Mouse (Mus musculus) G1E (cell line): ENCODE measurements at regions not wholly inside any gene's neighbourhood (a gene's known extent, or its start where the extent isn't known, plus 50 kb on each side); places are given as distances from the start of the nearest gene placed in this dataset.

Experiments used
- CTCF ChIP-seq: IDR thresholded peaks from 2 replicates; pipeline ENCODE4 v1.5.1; 2012; ENCODE audit warnings: low read depth, low read length, inconsistent platforms, mixed read lengths
- GATA1 ChIP-seq: IDR thresholded peaks from 2 replicates; pipeline ENCODE4 v1.6.1; 2012; ENCODE audit warnings: borderline replicate concordance, low read length, inconsistent platforms, mixed read lengths
- GATA2 ChIP-seq: IDR thresholded peaks from 2 replicates; pipeline ENCODE4 v1.6.1; 2012; ENCODE audit warnings: low read depth, low read length, inconsistent platforms, borderline replicate concordance
- POLR2AphosphoS5 ChIP-seq: IDR thresholded peaks from 2 replicates; pipeline ENCODE4 v1.6.1; 2012; ENCODE audit warnings: low read depth, low read length, inconsistent platforms; ENCODE audit not compliant: insufficient replicate concordance
- TAL1 ChIP-seq: conservative IDR thresholded peaks from 2 replicates; pipeline ENCODE4 v1.6.1; 2012; ENCODE audit warnings: low read depth, low read length, inconsistent platforms, mixed read lengths

DNA sequence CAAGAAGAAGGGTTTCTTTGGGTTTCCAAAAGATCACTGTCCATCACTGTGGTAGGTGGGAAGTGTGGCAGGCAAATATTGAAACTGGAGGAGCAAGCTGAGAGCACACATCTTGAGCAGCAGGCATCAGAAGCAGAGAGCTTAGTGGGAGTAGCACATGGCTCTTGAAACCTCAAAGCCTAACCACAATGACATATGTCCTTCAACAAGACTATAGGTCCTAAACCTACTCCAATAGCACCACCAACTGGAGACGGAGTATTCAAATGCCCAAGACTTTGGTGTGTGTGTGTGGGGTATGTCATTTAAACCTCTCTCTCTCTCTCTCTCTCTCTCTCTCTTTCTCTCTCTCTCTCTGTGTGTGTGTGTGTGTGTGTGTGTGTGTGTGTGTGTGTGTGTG is 88.1 kb upstream of the Sash1 start:
- no peak for TF ChIP-seq CTCF
- TF ChIP-seq GATA2, result no peak
- TF ChIP-seq TAL1, result no peak
- TF ChIP-seq GATA1, result no peak
- no peak for TF ChIP-seq POLR2AphosphoS5
